Mouse (Mus musculus) stomach, postnatal 0 days (tissue): ENCODE measurements at regions not wholly inside any gene's neighbourhood (a gene's known extent, or its start where the extent isn't known, plus 50 kb on each side); places are given as distances from the start of the nearest gene placed in this dataset.
"Not testable (repeated sequence)": the region's sequence is repeated elsewhere in the genome, so short reads cannot be mapped to it uniquely, and the experiment has no call there.

Experiments used
- ATAC-seq: fragments of 200-750 bp; cut with Nextera tagmentation; 2 replicates; pipeline ENCODE4 v1.8.0; 2017; ENCODE audit not compliant: low FRiP score, low TSS enrichment
- DNase-seq: peaks from one replicate; pipeline ENCODE4 v3.0.0-alpha.2; 2016; ENCODE audit warnings: low spot score
- H3K27ac ChIP-seq: fragments of 300-500 bp; sonication (generic); replicated peaks from 2 replicates; pipeline ENCODE4 v1.5.1; 2014; ENCODE audit warnings: mild to moderate bottlenecking, control low read depth
- H3K27me3 ChIP-seq: fragments of 300-500 bp; sonication (generic); 2 replicates; pipeline ENCODE4 v1.6.1; 2014; ENCODE audit warnings: low read length; ENCODE audit not compliant: control insufficient read depth, insufficient read depth
- H3K36me3 ChIP-seq: fragments of 300-500 bp; sonication (generic); 2 replicates; pipeline ENCODE4 v1.6.1; 2014; ENCODE audit warnings: low read length, mixed read lengths; ENCODE audit not compliant: control insufficient read depth, insufficient read depth
- H3K4me1 ChIP-seq: fragments of 300-500 bp; sonication (generic); replicated peaks from 2 replicates; pipeline ENCODE4 v1.6.1; 2014; ENCODE audit warnings: antibody characterized with exemption; ENCODE audit not compliant: control insufficient read depth, insufficient read depth
- H3K4me2 ChIP-seq: fragments of 300-500 bp; sonication (generic); replicated peaks from 2 replicates; pipeline ENCODE4 v1.6.1; 2014; ENCODE audit warnings: low read depth, mild to moderate bottlenecking, control low read depth, moderate library complexity
- H3K4me3 ChIP-seq: fragments of 300-500 bp; sonication (generic); 2 replicates; pipeline ENCODE4 v1.5.1; 2014; ENCODE audit warnings: low read depth, low read length, control low read depth
- H3K9ac ChIP-seq: fragments of 300-500 bp; sonication (generic); 2 replicates; pipeline ENCODE4 v1.6.1; 2014; ENCODE audit warnings: mild to moderate bottlenecking, low read length, control low read depth, mixed read lengths
- H3K9me3 ChIP-seq: fragments of 300-500 bp; sonication (generic); 2 replicates; pipeline ENCODE4 v1.6.1; 2016; ENCODE audit warnings: low read length; ENCODE audit not compliant: control insufficient read depth
- CTCF ChIP-seq: IDR thresholded peaks from 2 replicates; pipeline ENCODE4 v1.5.1; 2016; ENCODE audit warnings: antibody characterized with exemption, low read depth, mild to moderate bottlenecking, moderate library complexity
- EP300 ChIP-seq: optimal IDR thresholded peaks from 2 replicates; pipeline ENCODE3; 2016; ENCODE audit warnings: antibody characterized with exemption
- WGBS: fragments of 180-500 bp; shearing (Covaris S2); extraction: QIAGEN DNeasy Blood & Tissue Kit; methylation state at CpG from one replicate; pipeline ENCODE4 v1.1.7; 2014; 5-methylcytosine and 5-hydroxymethylcytosine counted together

- no peaks in the 10 kb centered on the region for H3K27me3 ChIP-seq
- no peak overlapping the region for H3K4me3 ChIP-seq
- H3K27ac ChIP-seq: no peak overlapping the region
- ATAC-seq (no peak), DNase-seq (no peak)
- H3K9ac ChIP-seq: no peak overlapping the region
- no peaks in the 10 kb centered on the region for H3K36me3 ChIP-seq
- no peaks in the 10 kb centered on the region for H3K4me1 ChIP-seq
- TF ChIP-seq EP300: no peak
- TF ChIP-seq CTCF: no peak
- 81% methylated on average over 3 of the region's 3 CpGs for WGBS
- H3K9me3 ChIP-seq: no peaks in the 10 kb centered on the region
- H3K4me2 ChIP-seq: no peak overlapping the region
Observed at GRCm38 (mm10) chr2:43208223-43208622, 346.9 kb upstream of the Kynu start.

- ATAC-seq (no peak), DNase-seq (no peak)
- H3K36me3 ChIP-seq: no peaks in the 10 kb centered on the region
- H3K4me2 ChIP-seq: no peak overlapping the region
- no peaks in the 10 kb centered on the region for H3K27me3 ChIP-seq
- TF ChIP-seq CTCF (no peak), EP300 (no peak)
- H3K4me1 ChIP-seq: no peaks in the 10 kb centered on the region
- H3K27ac ChIP-seq: no peak overlapping the region
- H3K9ac ChIP-seq: no peak overlapping the region
- H3K4me3 ChIP-seq: no peak overlapping the region
- H3K9me3 ChIP-seq: no peaks in the 10 kb centered on the region
- WGBS: 51% methylated on average over 2 of the region's 2 CpGs
Observed at GRCm38 (mm10) chr2:43213901-43214300, 341.2 kb upstream of the Kynu start.

GRCm38 (mm10) chr2:43217119-43217518, 338.0 kb upstream of the Kynu start:
- Histone ChIP-seq H3K4me3 (no peak overlapping the region), H3K4me1 (no peaks in the 10 kb centered on the region), H3K36me3 (no peaks in the 10 kb centered on the region), H3K9me3 (no peaks in the 10 kb centered on the region), H3K27ac (no peak overlapping the region), H3K4me2 (no peak overlapping the region), H3K9ac (no peak overlapping the region), H3K27me3 (no peaks in the 10 kb centered on the region)
- no peak for DNase-seq
- ATAC-seq: no peak
- TF ChIP-seq EP300: no peak
- 61% methylated on average over 1 of the region's 1 CpGs for WGBS

- peak; percentile 35; the same call in 1 of the 2 replicates for ATAC-seq
- no peak overlapping the region for H3K4me2 ChIP-seq
Observed at GRCm38 (mm10) chr2:43222721-43223120, 332.4 kb upstream of the Kynu start.

GRCm38 (mm10) chr2:43224728-43225127, 330.4 kb upstream of the Kynu start:
- not testable (repeated sequence) for H3K27ac ChIP-seq, H3K36me3 ChIP-seq, H3K27me3 ChIP-seq, DNase-seq, H3K4me1 ChIP-seq, H3K9ac ChIP-seq, H3K4me2 ChIP-seq, H3K4me3 ChIP-seq, ATAC-seq, H3K9me3 ChIP-seq
- WGBS: 46% methylated on average over 1 of the region's 1 CpGs

More at GRCm38 (mm10) chr2:43222721-43223120, 332.4 kb upstream of the Kynu start:
- Histone ChIP-seq H3K36me3 (no peaks in the 10 kb centered on the region), H3K27me3 (no peaks in the 10 kb centered on the region), H3K4me1 (no peaks in the 10 kb centered on the region), H3K9ac (no peak overlapping the region), H3K27ac (no peak overlapping the region), H3K4me3 (no peak overlapping the region), H3K9me3 (no peaks in the 10 kb centered on the region)
- WGBS: 63% methylated on average over 3 of the region's 3 CpGs
- peak; percentile 19 for DNase-seq
- TF ChIP-seq CTCF (no peak), EP300 (no peak)

- Histone ChIP-seq H3K27ac (no peak overlapping the region), H3K9ac (no peak overlapping the region), H3K4me3 (no peak overlapping the region), H3K4me1 (no peaks in the 10 kb centered on the region), H3K27me3 (no peaks in the 10 kb centered on the region), H3K9me3 (no peaks in the 10 kb centered on the region), H3K4me2 (no peak overlapping the region), H3K36me3 (no peaks in the 10 kb centered on the region)
- TF ChIP-seq CTCF (no peak), EP300 (no peak)
- DNase-seq (no peak), ATAC-seq (no peak)
- 60% methylated on average over 3 of the region's 3 CpGs for WGBS
Observed at GRCm38 (mm10) chr2:43246786-43247185, 308.3 kb upstream of the Kynu start.
